Mouse (Mus musculus) gonadal fat pad, adult 2 months (tissue): Measurements from ENCODE around the gene Gm21987. TPM values are rescaled to one million over a fixed set of nuclear protein-coding genes. Genes with fewer than 3 reads are reported as not detected.

ENCODE experiments used
- DNase-seq: peaks from one replicate; pipeline ENCODE4 v3.0.0-alpha.2; 2012; ENCODE audit warnings: low read depth
- polyA plus RNA-seq: library from polyadenylated mRNA; depleted of rRNA; stranded (reverse); fragments of >200 nt; gene quantifications from 2 replicates; pipeline ENCODE4 v1.2.3, GENCODE M21; 2012

Gene Gm21987
- polyA plus RNA-seq, 1 experiment: not detected

- no peak for DNase-seq
Measured at GRCm38 (mm10) chr16:38349881-38350280, 3.0 kb downstream of the Gm21987 start.

GRCm38 (mm10) chr16:38350361-38350855 is 3.6 kb downstream of the Gm21987 start:
- no peak for DNase-seq

- DNase-seq: no peak
Measured at GRCm38 (mm10) chr16:38350939-38351338, 4.1 kb downstream of the Gm21987 start.

- no peak for DNase-seq
Measured at GRCm38 (mm10) chr16:38352031-38352430, 5.2 kb downstream of the Gm21987 start.

GRCm38 (mm10) chr16:38352851-38353250 is 6.0 kb downstream of the Gm21987 start:
- DNase-seq: no peak

GRCm38 (mm10) chr16:38353642-38354041 is 6.8 kb downstream of the Gm21987 start:
- no peak for DNase-seq

GRCm38 (mm10) chr16:38354185-38354913 is 7.5 kb downstream of the Gm21987 start:
- no peak for DNase-seq

GRCm38 (mm10) chr16:38358256-38358812 is 11.5 kb downstream of the Gm21987 start:
- DNase-seq: no peak

GRCm38 (mm10) chr16:38359241-38359640 is 12.4 kb downstream of the Gm21987 start:
- no peak for DNase-seq

- DNase-seq: no peak
Measured at GRCm38 (mm10) chr16:38359857-38360256, 13.0 kb downstream of the Gm21987 start.

GRCm38 (mm10) chr16:38360317-38360716 is 13.5 kb downstream of the Gm21987 start:
- no peak for DNase-seq

- DNase-seq: no peak
Measured at GRCm38 (mm10) chr16:38361933-38362332, 15.1 kb downstream of the Gm21987 start, which contains the start of gene Popdc2. TSS of gene Popdc2 (plus strand) at chr16:38362209.

GRCm38 (mm10) chr16:38362493-38363255 is 15.8 kb downstream of the Gm21987 start:
- DNase-seq: no peak

- no peak for DNase-seq
Measured at GRCm38 (mm10) chr16:38363256-38363595, 16.4 kb downstream of the Gm21987 start.

- DNase-seq: no peak
Measured at GRCm38 (mm10) chr16:38363657-38364056, 16.8 kb downstream of the Gm21987 start.

- no peak for DNase-seq
Measured at GRCm38 (mm10) chr16:38365390-38365789, 18.6 kb downstream of the Gm21987 start.

GRCm38 (mm10) chr16:38366231-38366630 is 19.4 kb downstream of the Gm21987 start:
- DNase-seq: no peak

- DNase-seq: no peak
Measured at GRCm38 (mm10) chr16:38368336-38368735, 21.5 kb downstream of the Gm21987 start.

GRCm38 (mm10) chr16:38369000-38369399 is 22.2 kb downstream of the Gm21987 start:
- no peak for DNase-seq

- no peak for DNase-seq
Measured at GRCm38 (mm10) chr16:38369431-38369830, 22.6 kb downstream of the Gm21987 start.

- DNase-seq: no peak
Measured at GRCm38 (mm10) chr16:38369992-38370484, 23.2 kb downstream of the Gm21987 start.

GRCm38 (mm10) chr16:38370633-38371374 is 24.0 kb downstream of the Gm21987 start:
- no peak for DNase-seq
